Mouse (Mus musculus) neural tube, embryonic 11.5 days (tissue): ENCODE measurements at regions not wholly inside any gene's neighbourhood (a gene's known extent, or its start where the extent isn't known, plus 50 kb on each side); places are given as distances from the start of the nearest gene placed in this dataset.

ENCODE experiments used
- ATAC-seq: fragments of 200-750 bp; cut with Nextera tagmentation; 2 replicates; pipeline ENCODE4 v1.8.0; 2017; ENCODE audit warnings: moderate number of reproducible peaks, mild to moderate bottlenecking, moderate TSS enrichment, moderate library complexity; ENCODE audit not compliant: insufficient read depth, low FRiP score, low TSS enrichment
- DNase-seq: peaks from one replicate; pipeline ENCODE4 v3.0.0-alpha.2; 2015; ENCODE audit warnings: low spot score
- H3K27ac ChIP-seq: fragments of 300-500 bp; sonication (generic); 2 replicates; pipeline ENCODE4 v1.5.1; 2014; ENCODE audit warnings: low read depth, mild to moderate bottlenecking, low read length
- H3K27me3 ChIP-seq: fragments of 300-500 bp; sonication (generic); 2 replicates; pipeline ENCODE4 v1.6.1; 2014; ENCODE audit warnings: mild to moderate bottlenecking, low read length, mixed read lengths; ENCODE audit not compliant: control insufficient read depth, insufficient read depth
- H3K36me3 ChIP-seq: fragments of 300-500 bp; sonication (generic); 2 replicates; pipeline ENCODE4 v1.6.1; 2014; ENCODE audit warnings: mild to moderate bottlenecking, low read length, moderate library complexity, mixed read lengths; ENCODE audit not compliant: control insufficient read depth, insufficient read depth
- H3K4me1 ChIP-seq: fragments of 300-500 bp; sonication (generic); 2 replicates; pipeline ENCODE4 v1.6.1; 2014; ENCODE audit warnings: low read length, mixed read lengths; ENCODE audit not compliant: control insufficient read depth, insufficient read depth
- H3K4me2 ChIP-seq: fragments of 300-500 bp; sonication (generic); 2 replicates; pipeline ENCODE4 v1.6.1; 2014; ENCODE audit warnings: low read depth, mild to moderate bottlenecking, moderate library complexity
- H3K4me3 ChIP-seq: fragments of 300-500 bp; sonication (generic); 2 replicates; pipeline ENCODE4 v1.5.1; 2014; ENCODE audit warnings: low read depth, low read length
- H3K9ac ChIP-seq: fragments of 300-500 bp; sonication (generic); 2 replicates; pipeline ENCODE4 v1.6.1; 2014; ENCODE audit warnings: mild to moderate bottlenecking, low read length
- H3K9me3 ChIP-seq: fragments of 300-500 bp; sonication (generic); 2 replicates; pipeline ENCODE4 v1.6.1; 2016; ENCODE audit warnings: low read length; ENCODE audit not compliant: control insufficient read depth
- WGBS: fragments of 180-500 bp; shearing (Covaris S2); extraction: QIAGEN DNeasy Blood & Tissue Kit; methylation state at CpG from one replicate; pipeline ENCODE4 v1.1.7; 2014; 5-methylcytosine and 5-hydroxymethylcytosine counted together

DNA sequence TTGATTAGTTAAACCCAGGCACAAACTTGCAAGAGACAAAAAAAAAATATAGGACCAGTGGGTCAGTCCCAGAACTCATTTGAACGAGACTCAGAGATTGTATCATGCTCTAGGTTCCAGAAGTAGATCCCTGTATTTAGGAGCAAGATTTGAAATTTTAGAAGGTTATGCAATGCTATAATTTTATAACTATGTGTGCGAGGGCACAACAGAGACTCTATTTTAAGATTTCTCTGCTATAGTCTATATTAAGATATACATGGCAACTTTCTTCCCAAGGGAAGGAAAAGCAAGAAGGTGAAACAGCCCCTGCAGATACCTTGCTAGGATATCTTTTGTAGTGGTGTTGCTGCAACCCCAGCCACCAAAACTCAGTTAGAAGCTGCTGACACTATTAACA, 55.7 kb downstream of the Otor start:
- no peak overlapping the region for H3K4me2 ChIP-seq
- H3K4me3 ChIP-seq, result no peak overlapping the region
- H3K36me3 ChIP-seq, result no peaks in the 10 kb centered on the region
- no peak overlapping the region for H3K27ac ChIP-seq
- no peaks in the 10 kb centered on the region for H3K27me3 ChIP-seq
- H3K9me3 ChIP-seq, result no peaks in the 10 kb centered on the region
- no peak for DNase-seq
- no peak for ATAC-seq
- 87% methylated on average over 2 of the region's 2 CpGs for WGBS
- no peaks in the 10 kb centered on the region for H3K4me1 ChIP-seq
- H3K9ac ChIP-seq, result no peak overlapping the region

DNA sequence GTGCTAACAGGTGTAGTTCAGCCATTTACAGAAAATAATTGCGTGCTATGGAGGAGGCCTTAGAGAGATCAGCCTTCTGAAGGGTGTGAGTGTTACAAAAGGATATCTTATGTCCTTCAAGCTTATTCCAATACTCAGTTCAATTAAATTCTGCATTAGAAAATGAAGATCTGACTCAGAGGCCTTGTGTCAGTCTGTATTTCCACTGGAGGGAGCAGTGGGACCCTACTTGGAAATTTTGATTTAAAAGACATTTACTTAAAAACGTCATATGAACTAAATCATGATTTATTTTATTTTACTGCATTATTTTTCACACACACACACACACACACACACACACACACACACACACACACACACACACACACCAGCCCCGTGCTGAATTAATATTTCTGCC, 70.9 kb downstream of the Otor start:
- Histone ChIP-seq H3K27ac (no peak overlapping the region), H3K9ac (no peak overlapping the region), H3K27me3 (no peaks in the 10 kb centered on the region), H3K36me3 (no peaks in the 10 kb centered on the region), H3K9me3 (no peaks in the 10 kb centered on the region), H3K4me3 (no peak overlapping the region), H3K4me2 (no peak overlapping the region), H3K4me1 (no peaks in the 10 kb centered on the region)
- whole genome bisulfite sequencing, result 72% methylated on average over 3 of the region's 3 CpGs
- ATAC-seq, result no peak
- DNase-seq, result no peak

DNA sequence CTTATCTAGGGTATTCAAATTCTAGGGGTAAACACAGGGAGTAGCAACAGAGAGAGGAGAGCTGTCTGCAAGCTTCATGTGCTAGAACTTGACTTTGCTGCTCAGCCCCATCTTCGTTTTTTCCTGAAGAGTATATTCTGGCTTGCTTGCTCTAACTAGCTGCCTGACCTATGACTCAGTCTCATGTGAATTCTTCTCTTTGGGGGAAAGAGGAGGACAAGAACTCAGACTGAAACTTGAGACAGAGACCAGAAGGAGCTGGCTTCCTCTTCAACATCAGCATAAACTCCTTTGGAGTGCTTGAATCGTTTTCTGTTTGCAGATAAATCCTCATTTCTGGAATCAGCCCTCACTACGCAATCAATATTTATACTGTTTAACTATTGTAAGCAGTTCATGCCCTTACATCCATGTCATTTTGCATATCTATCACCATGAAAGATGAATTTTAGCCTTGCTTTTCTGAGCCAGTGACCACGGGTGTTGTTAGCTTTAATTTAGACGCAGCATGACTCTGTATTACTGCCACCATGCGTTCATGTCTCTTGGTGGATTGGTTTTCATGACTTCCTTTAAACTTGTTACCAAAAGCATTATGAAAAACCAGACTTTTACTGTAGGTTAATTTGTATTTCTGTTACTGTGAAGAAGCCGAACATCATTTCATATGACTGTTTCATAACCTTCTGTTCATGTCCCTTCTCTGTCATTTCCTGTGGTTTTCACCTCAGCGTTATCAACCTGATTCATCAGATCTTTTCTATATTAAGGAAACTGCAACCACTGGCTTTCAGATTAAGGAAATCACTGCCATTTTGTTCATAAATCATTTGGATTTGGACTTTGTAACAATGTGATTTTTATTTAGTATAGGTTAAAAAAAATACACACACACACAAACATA, 86.1 kb downstream of the Otor start:
- ATAC-seq, result no peak
- Histone ChIP-seq H3K9ac (no peak overlapping the region), H3K36me3 (no peaks in the 10 kb centered on the region), H3K9me3 (no peaks in the 10 kb centered on the region), H3K4me3 (no peak overlapping the region), H3K4me1 (no peaks in the 10 kb centered on the region), H3K27ac (no peak overlapping the region), H3K27me3 (no peaks in the 10 kb centered on the region), H3K4me2 (no peak overlapping the region)
- 92% methylated on average over 8 of the region's 8 CpGs for WGBS
- DNase-seq, result no peak

DNA sequence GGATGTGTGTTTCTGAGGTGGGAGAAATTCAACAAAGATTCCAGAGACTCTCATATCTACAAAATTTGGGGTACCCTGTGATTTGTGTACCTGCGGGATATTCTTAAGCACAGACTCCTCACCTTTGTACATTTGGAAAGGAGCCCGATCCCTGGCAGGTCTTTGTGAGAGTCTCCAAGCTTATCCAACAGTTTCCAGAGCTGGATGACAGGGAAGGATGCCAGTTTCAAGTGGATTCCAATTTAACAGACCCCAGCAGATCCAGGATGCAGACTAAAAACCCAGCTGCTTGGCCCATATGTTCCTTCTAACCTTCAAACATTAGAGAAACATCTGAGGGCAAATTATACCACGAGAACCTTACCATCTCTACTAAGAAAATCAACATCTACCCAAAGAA, 88.5 kb downstream of the Otor start:
- H3K4me1 ChIP-seq, result no peaks in the 10 kb centered on the region
- no peak overlapping the region for H3K9ac ChIP-seq
- ATAC-seq (no peak), DNase-seq (no peak)
- 86% methylated on average over 3 of the region's 3 CpGs for WGBS
- H3K36me3 ChIP-seq, result no peaks in the 10 kb centered on the region
- H3K27me3 ChIP-seq, result no peaks in the 10 kb centered on the region
- no peak overlapping the region for H3K4me2 ChIP-seq
- H3K27ac ChIP-seq, result no peak overlapping the region
- H3K4me3 ChIP-seq, result no peak overlapping the region
- no peaks in the 10 kb centered on the region for H3K9me3 ChIP-seq

DNA sequence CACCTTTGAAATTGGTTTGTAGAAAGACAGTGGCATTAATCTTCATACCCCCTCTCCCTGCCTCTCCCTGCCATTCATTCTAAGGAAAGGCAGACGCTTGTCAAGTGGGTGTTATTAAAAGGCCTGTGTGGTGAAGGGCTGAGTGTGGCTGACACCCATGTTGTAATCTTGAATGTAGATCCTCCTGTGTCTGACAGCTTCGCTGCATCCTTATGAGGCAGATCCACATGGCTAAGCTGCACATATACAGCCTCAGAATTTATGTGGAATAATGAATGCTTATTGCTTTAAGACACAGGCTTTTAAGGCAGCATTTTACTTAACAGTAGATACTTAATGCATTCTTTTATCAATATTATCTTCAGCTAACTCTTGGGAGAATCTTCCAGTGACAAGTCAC, 92.4 kb downstream of the Otor start:
- DNase-seq (no peak), ATAC-seq (no peak)
- H3K36me3 ChIP-seq, result no peaks in the 10 kb centered on the region
- H3K9ac ChIP-seq, result no peak overlapping the region
- no peaks in the 10 kb centered on the region for H3K27me3 ChIP-seq
- H3K4me3 ChIP-seq, result no peak overlapping the region
- no peak overlapping the region for H3K27ac ChIP-seq
- no peaks in the 10 kb centered on the region for H3K9me3 ChIP-seq
- H3K4me2 ChIP-seq, result no peak overlapping the region
- no peaks in the 10 kb centered on the region for H3K4me1 ChIP-seq
- 82% methylated on average over 2 of the region's 2 CpGs for WGBS

DNA sequence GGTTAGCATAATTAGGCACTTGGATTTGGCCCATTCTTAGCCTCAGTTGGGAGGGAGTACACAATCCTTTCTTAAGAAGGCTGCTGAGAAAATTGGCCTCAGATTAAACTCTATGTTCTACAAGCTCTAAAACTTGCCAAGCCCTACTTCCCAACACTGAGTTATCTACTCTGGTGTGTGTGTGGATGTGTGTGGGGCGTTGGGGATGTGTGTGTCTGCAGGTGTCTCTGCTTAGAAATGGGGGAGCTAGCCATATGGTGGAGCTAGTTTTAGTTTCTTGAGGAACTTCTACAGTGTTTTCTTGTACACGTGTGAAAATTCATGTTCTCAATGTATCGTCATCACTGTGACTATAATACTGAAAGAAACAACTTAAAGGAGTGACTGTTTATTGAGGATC, 106.3 kb downstream of the Otor start:
- no peak overlapping the region for H3K4me2 ChIP-seq
- H3K27me3 ChIP-seq, result no peaks in the 10 kb centered on the region
- H3K9me3 ChIP-seq, result no peaks in the 10 kb centered on the region
- H3K36me3 ChIP-seq, result no peaks in the 10 kb centered on the region
- no peak for ATAC-seq
- H3K9ac ChIP-seq, result no peak overlapping the region
- DNase-seq, result no peak
- no peak overlapping the region for H3K4me3 ChIP-seq
- 81% methylated on average over 3 of the region's 3 CpGs for WGBS
- H3K27ac ChIP-seq, result no peak overlapping the region
- no peaks in the 10 kb centered on the region for H3K4me1 ChIP-seq

DNA sequence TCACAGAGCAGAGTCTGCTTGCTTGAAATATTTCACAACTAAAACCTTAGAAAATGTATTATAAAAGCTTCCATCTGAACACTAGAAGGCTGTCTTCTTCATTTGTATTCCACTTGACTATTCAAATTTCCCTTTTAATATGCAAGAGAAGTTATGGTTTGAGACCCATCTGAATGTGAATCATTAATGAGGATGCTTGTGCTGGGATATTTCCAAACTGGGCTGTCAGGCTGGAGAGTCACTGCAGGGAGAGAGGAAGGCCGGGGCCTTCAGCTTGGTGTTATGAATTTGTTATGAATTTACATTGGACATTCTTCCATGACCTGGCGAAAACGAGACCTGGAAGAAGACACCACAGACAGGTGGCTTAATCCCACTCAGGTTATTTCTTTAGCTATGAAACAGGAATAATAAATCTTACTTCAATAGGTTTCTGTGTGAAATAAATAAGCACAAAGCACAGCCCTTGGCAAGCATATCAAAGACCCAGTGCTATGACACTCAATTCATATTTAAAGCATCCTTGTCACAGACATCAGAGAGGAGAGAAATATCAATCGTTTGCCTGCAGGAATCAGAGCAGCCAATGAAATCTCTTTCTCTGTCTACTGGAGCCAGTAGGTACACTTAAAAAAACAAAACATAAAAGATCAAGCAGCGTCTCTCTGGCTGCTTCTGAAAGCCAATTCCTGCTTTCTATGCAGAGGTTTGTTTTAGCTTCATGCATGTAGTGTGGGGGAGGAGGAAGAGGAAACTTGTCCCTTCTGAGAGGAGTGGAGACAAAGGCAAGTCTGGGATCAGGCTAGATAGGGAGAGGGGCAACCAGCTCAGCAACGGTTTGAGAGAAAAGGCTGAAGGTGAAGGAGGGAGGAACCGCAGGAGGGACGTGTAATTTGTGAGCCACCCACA, 114.2 kb downstream of the Otor start:
- Histone ChIP-seq H3K27ac (no peak overlapping the region), H3K4me1 (no peaks in the 10 kb centered on the region), H3K9ac (no peak overlapping the region), H3K4me3 (no peak overlapping the region), H3K27me3 (no peaks in the 10 kb centered on the region), H3K36me3 (no peaks in the 10 kb centered on the region), H3K9me3 (no peaks in the 10 kb centered on the region), H3K4me2 (no peak overlapping the region)
- 60% methylated on average over 8 of the region's 8 CpGs for WGBS
- ATAC-seq (no peak), DNase-seq (no peak)

DNA sequence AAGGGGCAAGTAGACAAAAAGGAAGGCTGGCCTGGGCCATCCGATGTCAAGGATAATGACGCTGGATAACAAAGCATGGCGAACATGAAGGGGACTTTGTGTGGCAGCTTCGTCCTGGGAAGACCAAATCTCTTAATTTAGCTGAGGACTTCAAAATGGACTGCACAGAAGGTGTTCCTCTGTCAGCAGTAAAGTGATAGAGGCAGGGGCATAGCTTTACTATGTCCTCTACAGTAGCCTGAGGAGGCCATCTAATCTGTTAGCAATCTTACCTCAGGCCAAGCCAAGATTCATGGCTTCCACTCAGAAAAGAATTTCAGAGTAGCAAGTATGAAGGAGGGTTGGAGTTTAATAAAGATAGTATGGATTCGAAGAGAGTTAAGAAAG, 114.9 kb downstream of the Otor start:
- 61% methylated on average over 5 of the region's 5 CpGs for WGBS
- Histone ChIP-seq H3K9me3 (no peaks in the 10 kb centered on the region), H3K9ac (no peak overlapping the region), H3K4me1 (no peaks in the 10 kb centered on the region), H3K27ac (no peak overlapping the region), H3K27me3 (no peaks in the 10 kb centered on the region), H3K36me3 (no peaks in the 10 kb centered on the region), H3K4me3 (no peak overlapping the region), H3K4me2 (no peak overlapping the region)
- ATAC-seq (no peak), DNase-seq (no peak)
